Mouse (Mus musculus) kidney, adult 11 months (tissue): Measurements from ENCODE around the gene Abhd17c.
A peak's percentile ranks its signal among the peaks of the same experiment; 100 is the strongest.
"Not testable (repeated sequence)": the region's sequence is repeated elsewhere in the genome, so short reads cannot be mapped to it uniquely, and the experiment has no call there.

Experiments
- DNase-seq: peaks from one replicate; pipeline ENCODE4 v3.0.0; 2022

Gene Abhd17c

DNA sequence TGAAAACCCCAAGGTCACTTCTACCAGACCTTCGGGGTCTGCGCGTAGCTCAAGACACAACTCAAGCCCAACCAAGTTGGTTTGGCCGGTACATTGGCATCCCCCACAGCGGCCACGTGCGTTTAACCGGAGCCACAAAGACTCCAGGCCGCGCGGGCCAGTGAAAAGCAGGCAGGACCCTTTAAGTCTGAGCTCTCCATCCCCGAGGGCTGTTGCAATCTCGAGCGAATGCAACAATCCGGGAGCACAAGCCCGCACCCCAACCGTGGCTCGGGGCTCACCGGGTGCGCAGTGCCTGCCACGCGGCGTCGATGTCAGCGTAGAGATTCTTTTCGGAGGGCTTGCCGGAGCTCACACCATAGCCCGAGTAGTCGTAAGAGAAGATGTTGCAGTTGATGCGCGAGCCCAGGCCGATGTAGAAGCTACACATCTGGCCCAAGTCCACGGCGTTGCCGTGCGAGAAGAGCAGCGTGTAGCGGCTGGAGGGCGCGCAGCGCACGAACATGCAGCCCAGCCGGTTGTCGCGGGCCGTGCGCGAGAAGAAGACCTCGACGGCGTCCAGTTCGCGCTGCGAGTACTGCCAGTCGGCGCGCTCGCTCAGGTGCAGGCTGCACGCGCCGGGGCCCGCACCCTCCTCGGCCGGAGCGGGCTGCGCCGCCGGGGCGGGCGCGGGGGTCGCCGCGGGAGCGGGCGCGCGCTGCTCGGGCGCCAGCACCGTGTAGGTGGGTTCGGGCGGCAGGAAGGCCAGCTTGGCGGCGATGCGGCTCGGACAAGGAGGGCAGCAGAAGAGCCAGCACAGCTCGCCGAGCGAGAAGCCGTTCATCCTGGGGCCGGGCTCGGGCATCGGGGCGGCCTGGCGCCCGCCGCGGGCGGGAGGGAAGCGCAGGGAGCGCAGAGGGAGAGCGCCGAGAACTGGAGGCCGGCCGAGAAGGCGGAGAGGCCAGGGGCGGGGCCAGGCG, at the start of gene Abhd17c:
Gene Abhd17c (minus strand): TSS at position 893 of the 959 bp plus-strand sequence.
- DNase-seq, result peak; percentile 66

DNA sequence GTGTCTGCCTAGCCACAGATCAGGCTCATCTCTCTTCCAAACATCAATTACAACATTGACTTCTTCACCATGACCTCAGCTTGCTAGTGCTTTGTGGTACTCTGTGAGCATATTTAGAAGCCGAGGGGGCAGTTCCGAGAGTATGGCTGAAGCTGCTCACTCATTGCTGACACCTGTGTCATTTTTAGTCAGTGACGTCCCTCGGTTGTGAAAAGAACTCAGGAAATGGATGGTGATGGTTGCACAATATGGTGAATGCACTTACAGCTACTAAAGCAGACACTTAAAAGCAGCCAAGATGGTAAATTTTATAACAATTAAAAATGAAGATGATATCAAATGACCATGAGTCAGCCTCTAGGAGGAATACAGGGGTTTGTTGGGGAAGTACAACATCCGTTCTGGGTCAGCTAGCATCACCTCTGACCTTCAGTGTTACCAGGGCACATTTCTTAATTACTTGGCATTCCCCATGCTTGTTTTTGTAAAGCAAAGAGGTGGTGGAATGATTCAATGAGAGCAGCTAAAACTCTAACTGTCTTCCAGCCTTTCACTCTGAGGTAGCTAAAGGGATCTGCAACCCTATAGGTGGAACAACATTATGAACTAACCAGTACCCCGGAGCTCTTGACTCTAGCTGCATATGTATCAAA, 45.6 kb upstream of the Abhd17c start:
- DNase-seq, result no peak

DNA sequence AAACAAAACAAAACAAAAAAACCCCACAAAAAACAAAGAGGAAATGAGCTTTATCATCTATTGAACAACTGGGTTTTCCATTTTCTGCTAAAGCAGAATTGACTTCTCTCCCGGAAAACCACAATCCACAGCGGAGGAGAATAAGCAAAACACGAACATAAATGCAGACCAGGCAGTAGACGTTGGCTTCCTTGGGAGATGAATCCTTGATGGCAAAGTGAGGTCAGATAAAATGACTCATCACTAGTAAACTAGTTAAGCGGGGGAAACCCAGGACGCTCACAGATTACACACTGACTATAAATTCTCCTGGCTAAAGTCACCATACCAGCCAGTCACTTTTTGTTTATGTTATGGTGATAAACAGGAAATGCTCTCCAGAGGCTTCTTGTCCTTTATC, 44.5 kb upstream of the Abhd17c start:
- DNase-seq, result no peak

DNA sequence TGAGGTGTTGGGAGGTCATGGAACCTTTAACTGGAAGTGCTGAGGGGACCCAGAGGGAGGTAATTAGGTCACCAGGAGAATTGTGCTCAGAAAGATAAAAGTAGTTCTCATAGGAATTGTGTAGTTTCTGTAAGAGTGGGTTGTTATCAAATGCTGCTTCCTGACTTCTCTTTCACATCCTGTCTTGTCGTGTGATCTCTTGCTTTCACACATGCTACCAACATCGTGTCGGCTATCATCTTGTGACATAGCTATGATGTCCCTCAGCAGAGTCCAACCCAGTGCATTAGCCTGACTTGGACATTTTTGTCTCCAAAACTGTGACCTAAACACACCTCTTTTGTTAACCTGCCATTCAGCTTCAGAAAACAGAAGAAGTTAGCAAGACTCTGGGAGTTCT, 40.6 kb upstream of the Abhd17c start:
- no peak for DNase-seq

DNA sequence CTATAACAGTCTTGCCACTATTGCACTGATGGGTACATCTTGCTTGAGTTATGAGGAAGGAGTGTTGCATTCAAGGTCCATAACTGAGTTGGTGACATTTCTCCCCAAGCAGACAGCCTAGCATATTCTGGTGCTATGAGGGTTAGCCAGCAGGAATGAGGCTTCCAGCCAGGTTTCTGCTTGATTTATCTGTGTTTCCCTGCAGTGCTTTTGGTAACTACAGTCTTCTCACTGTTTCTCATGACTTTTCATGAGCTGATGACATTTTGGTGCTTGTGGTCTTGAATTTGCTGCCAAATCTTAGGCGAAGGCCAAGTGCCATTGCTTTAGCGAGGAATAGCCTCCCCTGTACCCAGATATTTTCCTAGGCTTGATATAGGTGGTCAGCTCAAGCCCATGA, 39.8 kb upstream of the Abhd17c start:
- DNase-seq, result no peak

DNA sequence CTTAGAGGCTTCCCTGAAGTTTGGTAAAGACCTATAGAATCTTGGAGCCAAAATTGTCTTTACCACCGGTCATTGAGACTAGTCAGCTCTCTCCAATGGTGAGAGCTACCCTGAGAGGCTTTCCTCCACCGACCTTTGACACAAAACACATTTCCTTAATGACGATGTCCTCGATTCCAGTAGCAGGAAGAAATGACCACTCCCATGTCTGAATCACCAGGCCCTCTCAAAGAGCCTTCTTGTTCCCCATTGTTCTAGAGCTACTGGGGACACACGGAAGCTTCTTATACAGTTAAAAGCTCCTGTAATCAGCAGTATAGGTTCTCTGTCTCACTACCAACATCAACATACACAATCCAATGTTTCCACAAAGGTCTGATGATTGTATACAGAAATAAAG, 36.5 kb upstream of the Abhd17c start:
- no peak for DNase-seq

DNA sequence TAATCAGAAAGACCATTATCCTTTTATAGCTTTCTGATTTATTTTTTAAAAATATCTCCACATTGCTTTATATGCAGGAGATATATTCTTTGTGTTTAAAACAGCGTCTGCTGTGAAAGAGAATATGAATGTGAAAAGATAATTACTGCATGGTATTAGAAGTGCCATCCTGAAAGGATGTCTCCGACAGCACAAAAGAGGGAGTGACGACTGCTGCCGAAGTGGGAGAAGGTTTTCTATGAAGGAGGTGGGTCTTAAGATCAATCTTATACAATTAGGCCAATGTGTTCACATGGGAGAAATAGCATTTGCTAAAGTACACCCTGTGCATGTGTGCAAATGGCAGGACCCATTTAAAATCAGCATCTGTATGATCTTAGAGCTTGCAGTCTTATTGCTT, 33.5 kb upstream of the Abhd17c start:
- DNase-seq, result no peak

DNA sequence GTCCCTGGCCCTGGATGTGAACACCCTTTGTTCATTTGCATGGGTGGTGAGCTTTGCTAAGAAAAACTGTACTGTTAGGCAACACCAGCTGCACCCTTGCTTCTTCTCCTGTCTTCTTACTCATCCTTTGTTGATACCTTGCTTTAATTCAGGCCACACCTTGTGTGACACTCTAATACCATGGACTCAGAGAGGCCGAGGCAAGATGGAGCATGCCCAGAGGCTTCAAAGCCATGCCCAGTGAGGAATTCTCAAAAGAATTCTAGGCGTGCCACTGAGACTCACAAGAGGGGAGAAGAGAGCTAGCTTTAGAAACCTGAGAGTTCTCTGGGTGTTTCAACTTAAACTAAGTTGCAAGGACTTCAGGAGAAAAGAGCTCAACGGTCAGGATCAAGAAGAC, 33.0 kb upstream of the Abhd17c start:
- DNase-seq, result no peak

DNA sequence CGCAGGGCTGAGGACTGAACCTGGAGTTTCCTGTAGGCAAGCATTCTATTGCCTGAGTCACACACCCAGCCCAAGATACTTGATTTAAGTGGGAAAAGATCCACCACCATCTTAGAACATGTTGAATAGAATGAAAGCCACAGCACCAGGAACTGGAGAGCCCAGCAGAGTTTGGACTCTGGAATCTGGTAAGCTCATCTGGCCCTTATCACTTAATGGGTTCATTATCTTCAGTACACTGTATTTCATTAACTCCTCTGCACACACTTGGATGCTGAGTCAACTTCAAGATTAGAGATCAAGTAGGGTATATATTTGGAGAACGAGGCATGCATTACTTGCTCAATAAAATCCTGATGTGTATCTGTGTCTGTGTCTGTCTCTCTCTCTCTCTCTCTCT, 27.1 kb upstream of the Abhd17c start:
- not testable (repeated sequence) for DNase-seq

DNA sequence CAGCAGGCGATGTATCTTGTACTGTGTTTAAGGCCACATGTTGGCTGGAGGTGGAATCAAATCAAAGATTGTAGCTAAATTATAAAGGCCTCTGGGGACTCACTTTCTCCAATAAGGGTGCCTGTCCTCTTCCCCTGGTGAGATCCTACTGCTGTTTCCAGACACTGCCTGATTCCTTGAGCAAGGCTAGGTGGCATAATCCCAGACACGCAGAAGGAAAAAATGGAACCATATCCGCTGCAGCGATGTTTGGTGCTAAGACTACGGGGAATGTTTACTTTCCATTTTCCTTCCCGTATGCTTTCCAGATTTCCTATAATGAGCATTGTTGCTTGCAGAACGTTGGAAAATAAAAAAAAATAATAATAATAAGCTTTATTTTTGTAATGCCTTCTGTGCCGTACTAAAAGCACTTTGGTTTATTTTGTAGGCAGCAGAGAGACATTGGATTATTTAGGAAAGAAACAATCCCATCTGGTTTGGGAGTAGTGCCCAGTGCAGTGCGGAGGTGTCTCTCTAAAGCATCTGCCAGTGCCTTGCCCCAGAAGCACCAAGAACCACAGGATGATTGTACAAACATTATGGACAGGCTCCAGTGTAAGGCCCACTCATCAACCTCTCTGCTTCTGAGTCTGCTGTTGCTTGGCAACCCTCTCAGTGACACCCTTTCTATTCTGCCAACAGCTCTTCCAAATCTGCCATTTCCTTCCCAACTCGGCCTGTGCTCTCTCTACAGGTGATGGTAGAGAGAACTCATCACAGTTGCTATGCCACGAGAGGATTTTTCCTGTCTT, 23.2 kb upstream of the Abhd17c start:
- no peak for DNase-seq

DNA sequence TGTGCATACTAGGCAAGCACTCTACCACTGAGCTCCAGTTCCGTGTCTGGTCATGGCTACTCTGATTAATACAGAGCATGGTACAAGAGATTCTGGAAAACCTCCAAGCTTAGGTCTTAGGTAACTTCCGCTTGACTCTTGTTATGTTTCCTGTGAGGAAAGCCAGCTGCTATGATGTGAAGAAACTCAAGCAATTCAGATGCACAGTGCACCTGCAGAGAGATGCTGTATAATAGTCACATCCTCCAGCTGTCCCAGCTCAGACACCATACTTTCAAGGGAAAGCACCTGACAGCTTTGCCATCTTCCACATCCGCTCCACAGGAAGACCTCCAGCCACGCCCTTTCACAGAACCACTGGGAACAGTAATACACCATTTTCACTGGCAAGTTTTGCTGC, 21.7 kb upstream of the Abhd17c start:
- DNase-seq, result no peak

DNA sequence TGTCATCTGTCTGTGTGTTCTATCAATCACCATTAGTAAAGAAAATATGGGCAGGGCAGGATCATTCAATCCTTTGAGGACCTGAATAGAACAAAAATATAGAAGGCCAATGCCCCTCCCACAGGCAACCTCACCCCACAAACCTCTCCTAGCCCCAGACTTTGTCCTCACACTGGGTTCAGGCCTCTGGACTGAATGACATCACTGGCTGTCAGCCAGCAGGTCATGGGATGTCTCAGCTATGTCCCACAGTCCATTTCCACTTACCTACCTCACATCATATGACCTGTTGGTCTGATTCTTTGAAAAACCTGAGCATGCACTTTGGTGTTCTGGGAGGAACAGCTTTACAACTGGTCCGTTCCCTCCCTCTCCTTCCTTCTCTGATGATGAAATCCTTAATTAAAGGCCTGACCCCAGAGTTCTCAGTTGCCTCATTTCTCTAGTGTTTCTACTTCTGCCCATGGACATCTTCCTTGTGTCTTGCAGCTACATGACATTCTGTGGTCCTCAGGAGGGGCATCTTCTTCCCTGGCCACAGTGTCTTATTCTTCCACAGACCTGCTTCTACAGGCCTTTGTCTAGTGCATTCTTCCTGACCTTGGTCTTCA, 19.6 kb upstream of the Abhd17c start:
- peak; percentile 93 for DNase-seq

DNA sequence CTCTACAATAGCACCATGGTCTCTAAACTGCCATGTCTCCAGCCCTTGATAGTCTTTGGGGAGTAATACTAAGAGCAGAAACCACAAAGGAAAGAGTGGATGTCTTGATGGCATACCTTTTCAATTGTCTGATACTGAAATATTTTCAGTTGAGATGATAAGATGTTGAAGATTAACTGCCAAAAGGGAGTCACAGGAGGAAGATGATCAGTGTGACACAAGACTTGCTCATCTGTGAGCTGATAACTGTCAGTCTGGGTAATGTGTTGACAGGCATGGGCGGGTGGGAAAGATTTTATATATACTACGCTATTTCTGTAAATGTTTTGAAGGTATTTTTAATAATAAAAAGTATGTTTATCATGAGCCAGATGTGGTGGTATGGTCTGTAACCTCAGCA, 16.7 kb upstream of the Abhd17c start:
- no peak for DNase-seq

DNA sequence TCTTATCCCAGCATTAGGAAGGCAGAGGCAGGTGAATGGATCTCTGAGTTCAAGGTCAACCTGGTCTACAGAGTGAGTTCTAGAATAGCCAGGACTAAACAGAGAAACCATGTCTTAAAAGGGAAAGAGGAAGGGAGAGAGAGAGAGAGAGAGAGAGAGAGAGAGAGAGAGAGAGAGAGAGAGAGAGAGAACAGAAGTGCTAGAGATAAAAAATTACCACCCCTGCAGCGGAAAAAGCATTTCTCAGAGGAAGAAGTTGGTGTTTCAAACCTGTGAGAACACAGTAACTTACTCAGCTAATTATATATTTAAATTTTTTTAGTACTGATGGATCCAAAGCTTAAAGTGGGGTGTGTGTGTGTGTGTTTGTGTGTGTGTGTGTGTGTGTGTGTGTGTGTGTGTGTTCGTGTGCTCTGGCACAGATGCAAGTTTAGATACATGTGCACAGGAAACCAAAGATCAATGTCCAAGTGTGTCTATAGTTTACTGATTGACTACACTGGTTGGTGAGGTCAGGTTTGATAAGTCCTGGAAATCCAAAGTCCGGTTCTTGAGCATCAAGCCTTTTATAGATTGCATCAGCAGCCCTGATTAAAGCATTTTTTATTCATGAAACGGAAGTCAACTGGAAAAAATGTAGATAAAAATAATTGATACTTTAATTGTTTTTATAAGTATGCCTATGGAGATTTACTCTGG, 15.2 kb upstream of the Abhd17c start:
- DNase-seq, result no peak

DNA sequence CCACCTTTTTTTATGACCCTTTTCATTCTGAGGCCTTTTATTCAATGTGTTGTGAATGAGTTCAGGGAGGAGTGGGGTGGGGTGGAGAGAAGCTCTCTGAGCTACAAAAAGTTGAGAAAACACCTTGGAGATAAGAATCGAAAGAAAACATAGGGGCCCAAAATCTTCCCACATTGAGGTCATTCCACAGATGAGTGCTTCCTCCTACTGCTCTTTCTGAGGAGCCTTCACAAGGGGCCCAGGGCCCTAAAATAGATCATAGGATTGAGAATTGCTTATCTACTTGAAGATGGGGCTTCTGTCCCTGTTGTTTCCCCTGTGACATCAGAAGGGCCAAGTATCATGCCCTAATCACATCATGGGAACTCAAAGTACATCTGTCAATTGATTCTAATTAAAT, 14.3 kb upstream of the Abhd17c start:
- DNase-seq, result no peak

DNA sequence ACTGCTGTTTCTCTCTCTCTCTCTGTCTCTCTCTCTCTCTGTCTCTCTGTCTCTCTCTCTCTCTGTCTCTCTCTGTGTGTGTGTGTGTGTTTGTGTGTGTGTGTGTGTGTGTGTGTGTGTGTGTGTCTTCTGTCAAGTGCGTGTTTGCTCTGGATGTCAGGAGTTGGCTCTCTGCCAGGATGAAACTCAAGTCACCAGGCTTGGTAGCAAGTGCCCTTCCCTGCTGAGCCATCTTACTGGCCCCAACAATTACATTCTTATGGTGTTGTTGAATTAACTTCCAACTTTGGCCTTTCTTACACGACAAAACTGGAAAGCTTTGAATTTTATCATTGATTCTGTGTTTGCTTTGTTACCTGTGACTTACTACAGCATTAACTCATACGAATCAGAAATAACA, 13.6 kb upstream of the Abhd17c start:
- DNase-seq, result no peak

DNA sequence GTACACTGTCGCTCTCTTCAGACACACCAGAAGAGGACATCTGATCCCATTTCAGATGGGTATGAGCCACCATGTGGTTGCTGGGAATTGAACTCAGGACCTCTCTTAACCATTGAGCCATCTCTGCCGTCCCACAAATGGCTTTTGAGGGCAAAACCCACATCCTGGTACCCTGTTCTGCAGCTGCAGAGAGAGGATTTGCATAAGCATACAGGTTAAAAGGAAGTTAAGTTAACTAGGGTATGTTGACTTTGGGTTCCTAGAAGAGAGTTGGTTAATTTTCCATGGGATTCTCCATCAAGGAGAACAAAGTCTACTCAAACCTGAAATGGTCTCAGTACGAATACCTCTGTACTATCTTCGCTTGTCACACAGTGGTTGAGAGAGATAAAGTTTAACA, 13.2 kb upstream of the Abhd17c start:
- DNase-seq, result no peak

DNA sequence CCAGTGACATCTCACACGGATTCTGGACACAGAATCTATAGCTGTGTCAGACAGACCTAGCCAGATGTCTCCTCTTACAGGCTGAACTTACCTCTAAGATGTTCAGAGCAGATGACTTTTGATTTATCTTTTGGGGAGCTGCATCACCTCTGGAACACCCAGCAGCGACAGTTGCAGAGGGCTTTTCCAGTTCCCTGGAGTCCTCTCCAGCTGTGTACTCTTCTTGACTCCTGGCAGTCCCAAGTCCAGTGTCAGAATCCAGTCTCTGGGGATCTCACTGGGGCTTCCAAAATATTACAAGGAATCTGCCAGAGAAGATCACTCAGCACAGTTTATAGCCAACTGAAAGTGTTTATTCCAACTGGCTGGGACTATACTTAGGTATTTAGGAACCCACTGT, 12.7 kb upstream of the Abhd17c start:
- DNase-seq, result no peak

DNA sequence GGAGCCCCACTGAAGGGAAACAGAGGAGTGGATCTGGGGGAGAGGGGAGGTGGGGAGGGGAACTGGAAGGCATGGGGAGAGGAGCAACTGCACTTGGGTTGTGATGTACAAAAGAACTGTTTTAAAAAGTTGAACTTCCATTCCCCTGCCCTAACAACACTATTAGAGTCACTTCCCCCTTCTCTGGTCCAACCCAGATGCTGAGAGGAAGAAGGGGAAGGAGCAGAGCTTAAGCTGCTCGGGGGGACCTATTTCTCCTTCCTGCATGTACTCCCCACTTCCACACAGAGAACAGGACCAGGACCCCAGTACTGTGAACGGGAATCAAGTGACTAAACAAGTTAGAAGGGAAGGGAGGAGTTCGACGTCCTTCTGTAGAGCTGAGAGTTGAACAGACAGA, 11.9 kb upstream of the Abhd17c start:
- DNase-seq, result no peak

DNA sequence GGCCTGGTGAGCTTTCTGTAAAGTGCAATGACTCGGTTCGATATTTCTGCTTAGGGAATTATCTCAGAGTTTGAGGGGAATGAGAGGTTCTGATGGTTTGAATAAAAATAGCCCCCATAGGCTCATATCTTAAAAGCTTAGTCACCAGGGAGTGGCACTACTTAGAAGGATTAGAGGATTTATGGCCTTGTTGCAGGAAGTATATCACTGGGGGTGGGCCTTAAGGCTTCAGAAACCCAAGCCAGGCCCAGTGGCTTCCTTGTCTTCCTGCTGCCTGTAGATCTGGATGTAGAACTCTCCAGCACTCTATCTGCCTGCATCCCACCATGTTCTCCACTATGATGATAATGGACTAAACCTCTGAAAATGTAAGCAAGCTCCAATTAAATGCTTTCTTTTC, 7.7 kb upstream of the Abhd17c start:
- no peak for DNase-seq

DNA sequence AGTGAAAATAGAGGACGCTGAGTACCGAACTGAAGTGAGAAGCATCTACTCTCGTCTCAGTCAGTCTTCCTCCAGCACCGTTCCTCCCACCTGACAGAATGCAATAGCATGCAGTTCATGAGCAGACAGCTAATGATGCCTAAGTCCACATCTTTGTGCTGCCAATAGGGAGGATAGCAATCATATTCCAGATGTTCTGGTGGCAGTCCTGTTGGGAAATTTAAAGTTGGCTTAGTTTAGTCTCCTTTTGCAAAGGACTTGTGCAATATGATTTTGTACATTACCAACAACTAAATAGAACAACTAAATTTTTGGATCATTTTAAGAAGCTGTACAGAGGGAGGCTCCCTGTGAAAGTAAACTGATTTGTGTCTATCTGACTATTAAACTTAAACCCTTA, 2.1 kb upstream of the Abhd17c start:
- DNase-seq, result no peak

DNA sequence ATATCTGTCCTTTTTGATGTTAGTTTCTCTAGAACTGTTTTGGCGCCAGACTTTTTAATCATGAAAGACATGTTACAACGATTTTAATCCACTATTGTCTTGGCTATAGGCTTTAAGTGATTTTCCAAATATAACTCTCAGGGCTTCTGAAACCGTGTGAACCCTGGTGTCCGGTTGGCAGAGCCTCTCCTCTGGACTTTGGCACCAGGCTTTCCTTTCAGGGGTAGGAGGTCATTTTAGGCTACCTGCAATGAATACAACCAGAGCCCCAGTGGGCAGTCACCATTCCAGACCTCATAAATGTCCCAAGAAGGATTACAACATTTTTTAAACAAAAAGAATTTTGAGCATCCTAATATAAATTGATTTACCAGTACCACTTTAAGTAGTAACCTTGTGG, 1.1 kb upstream of the Abhd17c start:
- DNase-seq, result no peak

DNA sequence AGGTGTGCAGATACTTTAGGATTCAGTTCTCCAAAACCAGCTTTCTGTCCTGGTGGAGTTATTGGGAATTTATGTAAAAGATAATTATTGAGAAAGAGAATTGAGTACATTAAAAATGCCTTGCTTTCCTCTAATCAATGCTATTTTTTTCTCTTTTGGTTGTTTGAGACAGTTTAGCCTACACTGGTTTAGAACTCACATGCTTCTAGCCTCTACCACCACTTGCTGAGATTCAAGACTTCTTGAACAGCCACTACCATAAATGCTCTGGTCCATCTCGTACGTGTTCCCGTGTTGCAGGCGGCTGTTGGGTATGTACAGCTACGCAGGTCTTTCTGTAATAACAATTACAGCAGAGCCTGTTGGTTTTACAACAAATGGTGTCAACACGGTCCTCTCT, 681 bp upstream of the Abhd17c start:
- DNase-seq, result no peak
